Mouse (Mus musculus) hindbrain, embryonic 10.5 days (tissue): ENCODE data around the gene Fxyd5. TPM values are rescaled to one million over a fixed set of nuclear protein-coding genes. Genes with fewer than 3 reads are reported as not detected.

Experiments used
- DNase-seq: peaks from one replicate; pipeline ENCODE4 v3.0.0-alpha.2; 2017; ENCODE audit warnings: low spot score
- H3K27ac ChIP-seq: fragments of 300-500 bp; sonication (generic); 2 replicates; pipeline ENCODE4 v1.5.1; 2016; ENCODE audit warnings: mild to moderate bottlenecking, moderate library complexity
- H3K27me3 ChIP-seq: fragments of 300-500 bp; sonication (generic); 2 replicates; pipeline ENCODE4 v1.6.1; 2016; ENCODE audit warnings: mild to moderate bottlenecking; ENCODE audit not compliant: poor library complexity, insufficient read depth, severe bottlenecking
- H3K36me3 ChIP-seq: fragments of 300-500 bp; sonication (generic); 2 replicates; pipeline ENCODE4 v1.6.1; 2016; ENCODE audit warnings: mild to moderate bottlenecking, moderate library complexity
- H3K4me1 ChIP-seq: fragments of 300-500 bp; sonication (generic); replicated peaks from 2 replicates; pipeline ENCODE4 v1.6.1; 2016; ENCODE audit warnings: mild to moderate bottlenecking
- H3K4me3 ChIP-seq: fragments of 300-500 bp; sonication (generic); 2 replicates; pipeline ENCODE4 v1.5.1; 2016; ENCODE audit warnings: mild to moderate bottlenecking, moderate library complexity
- H3K9me3 ChIP-seq: fragments of 300-500 bp; sonication (generic); 2 replicates; pipeline ENCODE4 v1.6.1; 2016; ENCODE audit warnings: mild to moderate bottlenecking, moderate library complexity
- WGBS: fragments of 180-500 bp; shearing (Covaris S2); methylation state at CpG from one replicate; pipeline ENCODE4 v1.1.7; 2016; 5-methylcytosine and 5-hydroxymethylcytosine counted together
- polyA plus RNA-seq: library from polyadenylated mRNA; unstranded; fragments of >200 nt; fragmentation: Nextera tagmentation; extraction: Ambion mirVana; gene quantifications from 2 replicates; pipeline ENCODE4 v1.2.1, GENCODE M21; 2016

The Fxyd5 gene
- polyA plus RNA-seq, 1 experiment from 2014 or later: 14.7 TPM

GRCm38 (mm10) chr7:31059108-31059507 lies 16.8 kb upstream of the Fxyd5 start, which contains the start of gene Lgi4:
Gene Lgi4, plus strand, starts transcription at chr7:31059342.
- Histone ChIP-seq H3K36me3 (no peaks in the 10 kb centered on the region), H3K4me3 (peak within 1 kb of the TSS; percentile 13; the same call in 1 of the 2 replicates), H3K27me3 (peaks cover 10% of the 10 kb centered on the region), H3K4me1 (peaks cover 36% of the 10 kb centered on the region), H3K27ac (peak within 1 kb of the TSS; percentile 88), H3K9me3 (no peaks in the 10 kb centered on the region)
- WGBS: 5% methylated on average over 2 of the region's 2 CpGs
- DNase-seq: peak; percentile 87

DNA sequence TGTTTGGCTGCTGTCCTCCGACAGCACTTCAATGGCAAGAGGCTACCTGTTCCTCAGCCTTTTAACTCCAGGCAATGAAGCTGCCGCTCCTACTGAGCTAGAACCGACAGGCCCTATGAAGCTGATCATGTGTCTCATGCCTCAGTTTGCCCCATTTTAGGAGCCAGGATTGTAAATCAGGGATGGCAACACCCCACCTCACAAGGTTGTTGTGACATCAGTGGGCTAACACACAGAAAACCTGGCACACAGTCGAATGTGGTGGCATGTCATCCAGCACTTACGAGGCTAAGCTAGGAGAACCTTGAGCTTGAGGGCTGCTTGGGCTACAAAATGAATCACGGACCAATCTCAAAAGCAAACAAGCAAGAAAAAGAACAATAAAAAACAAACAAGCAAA lies 15.9 kb upstream of the Fxyd5 start:
- DNase-seq: no peak
- Histone ChIP-seq H3K4me3 (no peak overlapping the region), H3K27ac (no peak overlapping the region), H3K4me1 (peaks cover 44% of the 10 kb centered on the region), H3K36me3 (no peaks in the 10 kb centered on the region), H3K9me3 (no peaks in the 10 kb centered on the region), H3K27me3 (peaks cover 19% of the 10 kb centered on the region)
- WGBS: 86% methylated on average over 6 of the region's 6 CpGs

DNA sequence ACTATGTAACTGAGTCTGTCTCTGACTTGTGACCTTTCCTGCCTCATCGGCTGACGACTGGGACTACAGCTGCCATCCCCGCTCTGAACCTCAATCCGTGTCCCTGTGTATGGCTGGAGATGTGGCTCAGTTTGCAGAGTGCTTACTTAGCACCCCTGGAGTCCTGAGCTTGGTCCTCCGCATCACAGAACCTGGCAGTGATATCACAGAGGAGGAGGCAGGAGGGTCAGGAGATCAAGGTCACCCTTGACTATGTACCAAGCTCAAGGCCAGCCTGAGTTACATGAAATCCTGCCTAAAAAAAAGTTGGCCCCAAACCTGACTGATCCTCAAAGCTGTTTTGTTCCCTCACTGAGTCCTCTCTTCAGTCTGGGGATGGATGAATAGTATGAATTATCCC lies 15.4 kb upstream of the Fxyd5 start:
- Histone ChIP-seq H3K4me3 (no peak overlapping the region), H3K4me1 (peaks cover 49% of the 10 kb centered on the region), H3K27ac (no peak overlapping the region), H3K36me3 (no peaks in the 10 kb centered on the region), H3K27me3 (peaks cover 24% of the 10 kb centered on the region), H3K9me3 (no peaks in the 10 kb centered on the region)
- 63% methylated on average over 5 of the region's 5 CpGs for WGBS
- DNase-seq: no peak

- WGBS: 80% methylated on average over 2 of the region's 2 CpGs
- H3K4me1 ChIP-seq: peaks cover 56% of the 10 kb centered on the region
- H3K27ac ChIP-seq: no peak within 1 kb of the TSS; the same call in 1 of the 2 replicates
- H3K27me3 ChIP-seq: peaks cover 30% of the 10 kb centered on the region
- no peaks in the 10 kb centered on the region for H3K36me3 ChIP-seq
- no peak within 1 kb of the TSS for H3K4me3 ChIP-seq
- no peaks in the 10 kb centered on the region for H3K9me3 ChIP-seq
- DNase-seq: no peak
Observed at GRCm38 (mm10) chr7:31057071-31057470, 14.8 kb upstream of the Fxyd5 start, which contains the start of gene Fxyd1. Gene Fxyd1, minus strand, starts transcription at chr7:31057199.

- H3K36me3 ChIP-seq: no peaks in the 10 kb centered on the region
- H3K4me1 ChIP-seq: peaks cover 62% of the 10 kb centered on the region
- peaks cover 36% of the 10 kb centered on the region for H3K27me3 ChIP-seq
- H3K27ac ChIP-seq: no peak overlapping the region; the same call in 1 of the 2 replicates
- H3K4me3 ChIP-seq: no peak overlapping the region
- WGBS: 77% methylated on average over 7 of the region's 7 CpGs
- DNase-seq: no peak
- H3K9me3 ChIP-seq: no peaks in the 10 kb centered on the region
Observed at GRCm38 (mm10) chr7:31056448-31056847, 14.2 kb upstream of the Fxyd5 start.

DNA sequence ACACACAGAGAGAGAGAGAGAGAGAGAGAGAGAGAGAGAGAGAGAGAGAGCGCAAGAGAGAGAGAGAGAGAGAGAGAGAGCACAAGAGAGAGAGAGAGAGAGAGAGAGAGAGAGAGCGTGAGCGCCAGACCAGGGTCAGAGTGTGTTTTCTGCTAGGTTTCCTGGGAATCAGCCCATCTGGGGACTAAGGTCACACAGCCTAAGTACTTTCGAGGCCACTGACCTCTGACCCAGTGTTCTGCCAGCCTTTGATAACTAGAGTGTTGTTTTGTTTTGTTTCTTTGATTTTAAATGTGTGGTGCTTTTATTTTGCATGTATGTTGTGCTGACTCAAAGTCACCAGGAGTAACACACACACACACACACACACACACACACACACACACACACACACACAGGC lies 13.6 kb upstream of the Fxyd5 start:
- no peaks in the 10 kb centered on the region for H3K36me3 ChIP-seq
- H3K27ac ChIP-seq: peak overlapping the region; percentile 84
- no peak for DNase-seq
- no peak overlapping the region for H3K4me3 ChIP-seq
- WGBS: 17% methylated on average over 3 of the region's 4 CpGs
- peaks cover 67% of the 10 kb centered on the region for H3K4me1 ChIP-seq
- peaks cover 42% of the 10 kb centered on the region for H3K27me3 ChIP-seq
- H3K9me3 ChIP-seq: no peaks in the 10 kb centered on the region

- Histone ChIP-seq H3K4me3 (peak overlapping the region; percentile 28), H3K27me3 (peaks cover 47% of the 10 kb centered on the region), H3K36me3 (no peaks in the 10 kb centered on the region), H3K4me1 (peaks cover 71% of the 10 kb centered on the region), H3K27ac (peak overlapping the region; percentile 84), H3K9me3 (no peaks in the 10 kb centered on the region)
- 4% methylated on average over 10 of the region's 10 CpGs for WGBS
- DNase-seq: peak; percentile 58
Observed at GRCm38 (mm10) chr7:31055354-31055824, 13.1 kb upstream of the Fxyd5 start.

GRCm38 (mm10) chr7:31054661-31055320 lies 12.5 kb upstream of the Fxyd5 start:
- 37% methylated on average over 11 of the region's 11 CpGs for WGBS
- Histone ChIP-seq H3K27ac (peak overlapping the region; percentile 84), H3K4me1 (peaks cover 71% of the 10 kb centered on the region), H3K27me3 (peaks cover 53% of the 10 kb centered on the region), H3K36me3 (no peaks in the 10 kb centered on the region), H3K4me3 (peak overlapping the region; percentile 28; the same call in 1 of the 2 replicates), H3K9me3 (no peaks in the 10 kb centered on the region)
- DNase-seq: no peak

- H3K27ac ChIP-seq: no peak overlapping the region
- H3K27me3 ChIP-seq: peaks cover 61% of the 10 kb centered on the region
- no peak for DNase-seq
- H3K4me1 ChIP-seq: peaks cover 68% of the 10 kb centered on the region
- no peak overlapping the region for H3K4me3 ChIP-seq
- no peaks in the 10 kb centered on the region for H3K9me3 ChIP-seq
- WGBS: 34% methylated on average over 10 of the region's 10 CpGs
- no peaks in the 10 kb centered on the region for H3K36me3 ChIP-seq
Observed at GRCm38 (mm10) chr7:31053882-31054447, 11.7 kb upstream of the Fxyd5 start.

DNA sequence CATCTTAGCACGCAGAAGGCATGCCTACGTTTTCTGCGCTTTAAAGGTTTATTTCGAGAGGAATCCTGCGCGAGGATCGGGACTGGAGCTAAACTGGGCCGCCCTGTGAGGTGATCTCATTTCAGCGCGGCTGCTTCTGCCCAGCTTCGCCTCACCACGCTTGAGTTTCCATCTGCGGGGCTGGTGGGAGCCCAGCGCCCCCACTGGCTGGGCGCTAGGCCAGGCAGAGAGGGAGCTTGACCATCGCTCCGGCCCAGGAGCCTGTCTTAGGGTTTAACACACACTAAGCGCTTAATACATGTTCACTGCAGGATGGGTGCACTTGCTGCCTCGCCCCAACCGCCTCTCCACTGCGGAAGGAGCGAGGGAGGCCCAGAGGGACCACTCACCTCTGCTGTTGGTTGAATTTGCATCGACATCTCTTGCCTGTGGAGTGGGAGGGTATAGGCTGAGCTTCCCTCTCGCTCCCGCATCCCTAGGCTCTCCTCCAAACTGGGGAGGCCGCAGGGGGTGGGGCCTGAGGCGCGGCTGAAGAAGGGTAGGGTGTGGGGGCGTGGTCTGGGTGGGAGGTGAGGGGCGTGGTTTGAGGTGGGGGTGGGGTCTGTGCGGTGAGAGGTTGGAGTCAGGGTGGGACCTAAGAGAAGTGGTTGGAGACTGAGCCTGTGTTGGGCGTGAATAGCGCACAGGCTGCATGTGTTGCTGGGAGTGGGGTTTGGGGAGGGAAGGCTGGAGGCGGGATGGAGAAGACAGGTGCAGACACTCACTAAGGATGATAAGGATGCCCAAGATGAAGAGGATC lies 10.6 kb upstream of the Fxyd5 start:
- Histone ChIP-seq H3K4me1 (peaks cover 68% of the 10 kb centered on the region), H3K36me3 (no peaks in the 10 kb centered on the region), H3K27me3 (peaks cover 72% of the 10 kb centered on the region), H3K9me3 (no peaks in the 10 kb centered on the region), H3K4me3 (peak overlapping the region; percentile 33), H3K27ac (no peak overlapping the region; the same call in 1 of the 2 replicates)
- peak; percentile 51 for DNase-seq
- 1% methylated on average over 34 of the region's 34 CpGs for WGBS

DNA sequence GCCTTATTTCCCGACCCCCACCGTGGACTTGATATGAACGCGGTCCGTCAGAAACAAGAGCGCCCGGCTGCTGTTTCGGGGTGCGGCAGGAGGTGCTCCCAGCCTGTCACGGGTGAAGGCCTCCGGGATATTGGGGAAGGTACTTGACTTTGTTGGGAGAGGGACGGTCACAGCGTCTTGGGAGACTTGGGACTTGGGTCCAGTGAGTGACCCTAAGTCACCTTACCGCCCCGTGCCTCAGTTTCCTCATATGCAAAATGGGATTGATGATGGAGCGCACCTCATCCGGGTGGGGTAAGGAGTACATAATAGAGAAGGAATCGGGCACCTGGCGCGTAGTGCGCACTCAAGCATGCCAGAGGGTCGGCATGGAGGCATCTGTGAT lies 10.0 kb upstream of the Fxyd5 start:
- Histone ChIP-seq H3K4me3 (peak overlapping the region; percentile 33), H3K4me1 (peaks cover 68% of the 10 kb centered on the region), H3K9me3 (no peaks in the 10 kb centered on the region), H3K27ac (no peak overlapping the region), H3K36me3 (no peaks in the 10 kb centered on the region), H3K27me3 (peaks cover 78% of the 10 kb centered on the region)
- WGBS: 2% methylated on average over 22 of the region's 22 CpGs
- no peak for DNase-seq

DNA sequence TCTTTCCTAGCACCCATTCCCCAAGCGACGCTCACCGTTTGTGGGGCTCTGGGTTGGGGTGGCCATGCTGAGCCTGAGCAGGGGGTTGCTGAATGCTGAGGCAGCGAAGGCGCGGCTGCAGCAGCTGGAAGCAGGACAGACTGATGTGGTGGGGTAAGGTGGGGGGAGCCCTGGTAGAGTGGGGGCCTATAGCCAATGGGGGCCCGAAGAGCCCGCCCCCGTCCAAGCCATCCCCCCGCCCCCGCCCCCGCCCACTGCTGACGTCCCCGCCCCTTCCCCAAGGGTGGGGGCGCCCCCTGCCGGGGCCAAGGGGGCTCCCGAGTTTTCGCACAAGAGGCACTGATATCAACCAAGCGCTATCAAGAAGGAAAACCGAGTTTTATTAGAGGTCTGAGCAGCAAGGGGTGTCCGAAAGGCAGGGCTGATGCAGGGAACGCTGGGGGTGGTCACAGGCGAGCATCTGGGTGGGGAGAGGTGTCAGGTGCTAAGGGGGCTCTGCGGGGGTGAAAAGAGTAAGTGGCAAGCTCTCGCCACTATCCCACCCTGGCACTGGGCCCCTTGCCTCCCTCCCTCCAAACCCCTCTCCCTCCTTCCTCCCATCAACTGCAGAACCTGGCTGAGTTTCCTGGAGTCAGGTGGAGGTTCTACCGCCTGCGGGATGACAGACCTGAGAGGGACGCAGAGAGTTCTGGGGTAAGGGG lies 9.2 kb upstream of the Fxyd5 start, which contains the start of gene Fxyd7:
TSS of gene Fxyd7 (minus strand) at position 147 of the 701 bp plus-strand sequence.
- no peaks in the 10 kb centered on the region for H3K36me3 ChIP-seq
- no peak within 1 kb of the TSS for H3K27ac ChIP-seq
- WGBS: 1% methylated on average over 28 of the region's 28 CpGs
- no peaks in the 10 kb centered on the region for H3K9me3 ChIP-seq
- H3K4me3 ChIP-seq: peak within 1 kb of the TSS; percentile 38
- H3K4me1 ChIP-seq: peaks cover 68% of the 10 kb centered on the region
- no peak for DNase-seq
- peaks cover 83% of the 10 kb centered on the region for H3K27me3 ChIP-seq
